11 mouse cellular contexts compared by ENCODE assay signal in the genomic region with DNA sequence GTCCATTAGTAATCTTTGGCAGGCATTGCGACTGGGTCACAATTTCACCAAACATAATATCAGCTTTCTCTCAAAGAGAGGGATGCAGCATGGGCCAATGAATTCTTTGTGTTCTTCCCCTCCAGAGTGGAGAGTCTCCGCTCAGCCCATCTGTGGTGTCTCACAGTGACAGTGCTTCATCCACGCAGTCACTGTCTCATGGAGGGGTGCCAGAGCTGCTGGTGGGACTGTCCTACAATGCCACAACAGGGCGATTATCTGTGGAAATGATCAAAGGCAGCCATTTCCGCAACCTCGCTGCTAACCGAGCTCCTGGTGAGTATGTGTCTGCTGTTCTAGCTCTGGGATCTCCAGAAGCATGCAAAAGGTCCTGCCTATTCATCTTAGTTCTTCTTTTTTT.
DNase-seq lines count a peak whose midpoint lies in the region; ATAC-seq lines count a peak whose summit lies in the region.
"Had no signal": no experiment of that assay in that cellular context is flagged by ENCODE, and none has a peak within 500 bp of the region (broad histone marks: within the 10 kb centered on the region; RNA-seq: fewer than 3 reads in every experiment).

No protein-coding gene starts in this region.

- DNase-seq in cerebellum, adult 11 months = peak; percentile 20
- DNase-seq in brain, embryonic 18.5 days (ENCODE audit: low read depth, low spot score) = peak; percentile 22
- peak; percentile 52 to 58 for DNase-seq in frontal cortex, postnatal 10 days (ENCODE audit: low spot score in 2 of 2)
- peak; percentile 23 to 35 for DNase-seq in left cerebral cortex, adult 18-20 months (ENCODE audit: low spot score in 2 of 2)
- DNase-seq in thymus, postnatal 0 days (ENCODE audit: low spot score) = no peak
- no peak for DNase-seq in embryo, embryonic 11 days
- no peak for DNase-seq in thymus, postnatal 25 days
- DNase-seq: gastrocnemius, adult 2 months; liver, embryonic 13.5 days had no signal

- ATAC-seq in cerebellum, adult (ENCODE audit: insufficient number of reproducible peaks, low FRiP score, low TSS enrichment) = no peak
- ATAC-seq: inflammation-experienced regulatory T-cells, adult 6 months had no signal

Comparison
In these comparisons a context has a peak if more than half of its experiments do, and no peak if none do; other contexts are left out.
1. DNase-seq: peak in cerebellum, adult 11 months (single experiment), brain, embryonic 18.5 days (single experiment), frontal cortex, postnatal 10 days (2 of 2) and left cerebral cortex, adult 18-20 months (2 of 2); none in thymus, postnatal 0 days (single experiment), embryo, embryonic 11 days (single experiment) and thymus, postnatal 25 days (single experiment).